Mouse (Mus musculus): ENCODE measurements around the gene Sspo.
"Not testable (repeated sequence)": the region's sequence is repeated elsewhere in the genome, so short reads cannot be mapped to it uniquely, and the experiment has no call there.

Sspo gene

GRCm38 (mm10) chr6:48487747-48488725, 40.0 kb downstream of the Sspo start:
- DNase-seq (ENCODE audit: low read depth, low spot score) = peak; percentile 22

DNA sequence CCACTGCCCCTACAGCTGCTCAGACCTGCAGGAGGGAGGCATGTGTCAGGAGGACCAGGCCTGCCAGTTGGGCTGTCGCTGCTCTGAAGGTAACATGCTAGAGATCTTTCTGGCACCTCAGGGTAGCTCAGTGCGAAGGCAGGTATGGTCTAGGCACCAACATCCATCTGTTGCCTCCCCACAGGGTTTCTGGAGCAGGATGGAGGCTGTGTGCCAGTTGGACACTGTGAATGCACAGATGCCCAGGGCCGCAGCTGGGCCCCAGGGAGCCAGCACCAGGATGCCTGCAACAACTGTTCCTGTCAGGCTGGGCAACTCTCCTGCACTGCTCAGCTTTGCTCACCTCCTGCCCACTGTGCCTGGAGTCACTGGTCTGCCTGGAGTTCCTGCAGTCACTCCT, 41.7 kb downstream of the Sspo start:
- DNase-seq (ENCODE audit: low read depth, low spot score) = no peak

- no peak for DNase-seq (ENCODE audit: low read depth, low spot score)
Measured at GRCm38 (mm10) chr6:48491361-48491760, 43.3 kb downstream of the Sspo start.

DNA sequence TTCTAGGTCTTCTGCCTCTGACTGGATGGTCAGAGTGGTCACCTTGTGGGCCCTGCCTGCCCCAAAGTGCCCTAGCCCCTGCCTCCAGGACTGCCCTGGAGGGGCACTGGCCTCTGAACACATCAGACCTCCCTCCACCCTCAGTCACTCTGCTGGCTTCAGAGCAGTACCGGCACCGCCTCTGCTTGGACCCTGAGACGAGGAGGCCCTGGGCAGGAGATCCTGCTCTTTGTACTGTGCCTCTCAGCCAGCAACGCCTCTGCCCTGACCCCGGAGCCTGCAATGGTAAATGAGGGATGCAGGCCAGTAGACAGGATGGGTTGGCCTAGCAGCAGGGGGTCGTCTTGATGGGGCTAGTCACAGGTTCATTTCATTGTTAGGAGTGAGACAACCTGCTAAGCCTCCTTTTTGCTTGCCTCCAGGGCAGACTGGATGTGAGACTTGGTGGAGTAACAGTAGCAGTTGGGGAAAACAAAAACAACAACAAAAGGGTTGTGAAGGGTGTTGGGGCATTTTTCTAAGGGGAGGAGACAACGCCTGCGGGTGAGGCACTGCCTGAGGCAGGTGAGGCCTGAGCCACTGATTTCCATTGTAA, 45.2 kb downstream of the Sspo start:
- DNase-seq (ENCODE audit: low read depth, low spot score) = no peak

DNA sequence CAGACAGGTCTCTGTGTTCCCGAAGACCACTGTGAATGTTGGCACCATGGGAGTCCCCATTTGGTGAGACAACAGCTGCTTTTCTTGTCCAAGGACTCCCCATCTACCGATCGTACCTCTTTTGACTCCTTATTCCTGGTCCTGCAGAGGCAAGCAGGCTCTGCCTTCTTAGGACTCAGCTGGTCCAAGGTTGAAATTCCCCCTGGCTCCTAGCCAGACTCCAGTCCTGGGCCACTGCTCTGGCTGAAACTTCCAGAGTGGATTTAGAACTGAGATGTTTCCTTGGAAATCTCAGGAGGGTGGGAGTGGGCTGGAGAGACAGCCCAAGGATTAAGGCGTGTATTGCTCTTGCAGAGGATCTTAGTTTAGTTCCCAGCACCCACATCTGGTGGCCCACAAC, 49.5 kb downstream of the Sspo start:
- no peak for DNase-seq (ENCODE audit: low read depth, low spot score)

DNA sequence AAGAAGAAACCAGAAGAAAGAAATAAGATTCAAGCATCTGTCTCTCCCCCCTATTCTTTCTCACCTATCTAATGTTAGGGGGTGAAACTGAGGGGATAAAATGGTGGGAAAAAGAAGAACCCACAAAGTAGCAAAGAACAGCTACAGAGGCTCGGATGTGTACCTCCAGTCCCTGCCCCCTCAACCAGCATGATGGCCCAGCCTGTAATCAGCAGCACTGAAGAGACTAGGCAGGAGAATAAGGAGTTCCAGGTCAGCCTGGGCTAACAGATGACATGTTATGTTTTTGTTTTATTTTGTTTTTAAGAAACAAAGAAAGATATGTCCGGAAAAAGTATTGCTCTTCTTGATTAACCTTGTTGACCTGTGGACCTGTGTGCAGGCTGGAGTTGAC, 55.8 kb downstream of the Sspo start:
- DNase-seq (ENCODE audit: low read depth, low spot score) = no peak

- DNase-seq (ENCODE audit: low read depth, low spot score) = peak; percentile 83
Measured at GRCm38 (mm10) chr6:48504241-48504854, 56.3 kb downstream of the Sspo start.

- no peak for DNase-seq (ENCODE audit: low read depth, low spot score)
Measured at GRCm38 (mm10) chr6:48508087-48508486, 60.1 kb downstream of the Sspo start.

DNA sequence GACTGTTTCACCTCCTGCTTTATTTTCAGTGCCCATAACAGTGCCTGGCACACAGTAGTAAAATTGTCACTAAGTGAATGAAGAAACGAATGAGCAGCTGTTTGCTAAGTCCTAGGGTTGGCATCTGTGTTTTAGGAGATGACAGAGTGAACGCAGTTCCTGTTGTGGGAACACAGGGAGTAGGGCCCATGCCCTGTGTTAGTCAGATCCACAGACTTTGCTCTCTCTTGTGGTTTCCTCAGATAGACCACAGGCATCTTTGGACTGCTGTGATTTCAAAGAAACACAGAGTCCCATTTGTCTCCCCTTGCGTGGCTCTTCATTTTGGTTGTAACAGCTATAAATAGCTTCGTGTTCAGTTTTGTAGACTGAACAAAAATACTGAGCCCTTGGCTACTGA, 62.4 kb downstream of the Sspo start:
- no peak for DNase-seq (ENCODE audit: low read depth, low spot score)

- DNase-seq (ENCODE audit: low read depth, low spot score) = no peak
Measured at GRCm38 (mm10) chr6:48511861-48512260, 63.8 kb downstream of the Sspo start.

- DNase-seq (ENCODE audit: low read depth, low spot score) = not testable (repeated sequence)
Measured at GRCm38 (mm10) chr6:48524882-48525281, 76.9 kb downstream of the Sspo start.

- DNase-seq (ENCODE audit: low read depth, low spot score) = no peak
Measured at GRCm38 (mm10) chr6:48527901-48528300, 79.9 kb downstream of the Sspo start.

GRCm38 (mm10) chr6:48529261-48529660, 81.2 kb downstream of the Sspo start:
- DNase-seq (ENCODE audit: low read depth, low spot score) = no peak

GRCm38 (mm10) chr6:48529871-48530440, 81.9 kb downstream of the Sspo start:
- DNase-seq (ENCODE audit: low read depth, low spot score) = peak; percentile 41

- no peak for DNase-seq (ENCODE audit: low read depth, low spot score)
Measured at GRCm38 (mm10) chr6:48530862-48531261, 82.8 kb downstream of the Sspo start.

GRCm38 (mm10) chr6:48533475-48533874, 85.4 kb downstream of the Sspo start:
- no peak for DNase-seq (ENCODE audit: low read depth, low spot score)

DNA sequence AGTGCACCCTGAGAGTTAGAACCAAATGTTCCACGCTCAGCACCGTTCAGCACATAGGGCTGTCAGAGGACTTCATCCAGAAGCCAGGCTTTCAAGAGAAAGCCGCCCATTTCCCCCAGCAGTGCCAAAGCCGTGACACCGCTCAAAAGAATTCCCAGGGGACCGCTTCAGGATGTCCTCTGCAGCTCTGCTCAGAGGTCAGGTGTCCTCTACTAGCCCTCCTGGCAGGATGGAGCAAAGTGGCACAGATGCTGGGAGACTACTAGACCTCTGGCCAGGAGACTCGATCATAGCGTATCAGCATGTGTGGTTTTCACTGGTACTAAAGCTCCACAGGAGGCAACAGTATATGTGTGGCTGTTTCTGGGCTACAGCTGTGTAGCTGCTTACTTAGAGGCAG, 86.9 kb downstream of the Sspo start:
- no peak for DNase-seq (ENCODE audit: low read depth, low spot score)

DNA sequence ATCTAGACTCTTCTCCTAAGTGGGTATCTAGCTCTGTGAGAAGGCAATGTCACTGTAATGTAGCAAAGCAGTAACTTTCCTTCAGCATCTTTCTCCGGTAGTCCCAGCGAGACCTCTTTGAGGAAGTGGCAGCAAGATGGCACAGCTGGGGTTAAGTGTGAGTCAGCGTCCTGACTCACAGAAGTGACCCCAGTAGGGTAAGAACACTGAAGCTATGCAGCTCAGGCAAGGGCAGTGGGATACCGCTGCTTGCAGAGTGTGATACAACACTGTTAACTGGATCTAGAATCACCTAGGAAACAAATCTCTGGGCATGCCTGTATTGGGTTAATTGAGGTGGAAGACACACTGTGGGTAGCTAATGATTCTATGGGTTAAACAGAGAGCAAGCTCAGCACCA, 88.1 kb downstream of the Sspo start:
- DNase-seq (ENCODE audit: low read depth, low spot score) = no peak

DNA sequence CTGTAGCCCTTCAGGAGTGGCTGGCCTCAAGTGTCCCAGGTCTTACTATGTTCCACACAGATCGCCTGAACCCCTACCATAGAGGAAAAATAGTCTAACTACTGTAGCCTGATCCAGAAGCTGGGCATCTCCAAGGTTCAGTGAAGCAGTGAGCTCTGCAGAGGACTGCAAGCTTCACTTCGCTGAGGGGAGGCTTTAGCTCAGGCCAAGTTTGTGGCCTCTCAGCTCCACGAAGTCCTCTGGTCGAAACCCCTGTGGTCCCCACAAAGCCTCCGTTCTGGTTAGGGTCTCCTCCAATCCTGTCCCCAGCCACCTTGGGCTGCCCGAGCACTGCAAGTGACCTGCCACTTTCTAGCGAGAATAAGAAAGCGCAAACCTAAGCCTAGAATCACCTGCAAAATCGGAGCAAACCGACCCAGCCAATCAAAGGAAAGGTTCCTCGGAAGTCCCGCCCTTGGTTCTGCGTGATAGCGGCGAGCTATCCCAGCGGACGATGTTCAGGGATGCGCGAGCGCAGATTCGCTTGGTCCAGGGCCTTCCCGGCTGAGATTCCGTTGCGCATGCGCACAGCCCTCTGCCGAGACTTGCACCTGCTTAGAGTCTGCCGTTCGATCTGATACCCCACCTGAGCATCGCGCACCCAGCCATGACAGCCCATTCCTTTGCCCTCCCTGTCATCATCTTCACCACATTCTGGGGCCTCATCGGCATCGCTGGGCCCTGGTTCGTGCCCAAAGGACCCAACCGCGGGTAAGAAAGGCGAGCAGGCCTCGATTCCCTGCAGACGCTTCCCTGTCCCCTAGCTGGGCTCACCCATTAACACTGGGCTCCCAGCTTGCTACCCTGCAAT, 89.3 kb downstream of the Sspo start, which contains the start of gene Atp6v0e2:
Atp6v0e2 (plus strand) TSS at position 511 of the 850 bp plus-strand sequence.
- DNase-seq (ENCODE audit: low read depth, low spot score) = peak; percentile 96

GRCm38 (mm10) chr6:48538841-48539737, 91.1 kb downstream of the Sspo start:
- DNase-seq (ENCODE audit: low read depth, low spot score) = peak; percentile 88
